Mouse (Mus musculus): ENCODE data around the gene Pak3. TPM values are rescaled to one million over a fixed set of nuclear protein-coding genes. Genes with fewer than 3 reads are reported as not detected.

Gene Pak3
- polyA plus RNA-seq (2012; fragmentation: generic; extraction: Trizol), result 1 to 10 TPM in 1 of 2 experiments, under 1 TPM in 1; 0.47 to 3.7 TPM

DNA sequence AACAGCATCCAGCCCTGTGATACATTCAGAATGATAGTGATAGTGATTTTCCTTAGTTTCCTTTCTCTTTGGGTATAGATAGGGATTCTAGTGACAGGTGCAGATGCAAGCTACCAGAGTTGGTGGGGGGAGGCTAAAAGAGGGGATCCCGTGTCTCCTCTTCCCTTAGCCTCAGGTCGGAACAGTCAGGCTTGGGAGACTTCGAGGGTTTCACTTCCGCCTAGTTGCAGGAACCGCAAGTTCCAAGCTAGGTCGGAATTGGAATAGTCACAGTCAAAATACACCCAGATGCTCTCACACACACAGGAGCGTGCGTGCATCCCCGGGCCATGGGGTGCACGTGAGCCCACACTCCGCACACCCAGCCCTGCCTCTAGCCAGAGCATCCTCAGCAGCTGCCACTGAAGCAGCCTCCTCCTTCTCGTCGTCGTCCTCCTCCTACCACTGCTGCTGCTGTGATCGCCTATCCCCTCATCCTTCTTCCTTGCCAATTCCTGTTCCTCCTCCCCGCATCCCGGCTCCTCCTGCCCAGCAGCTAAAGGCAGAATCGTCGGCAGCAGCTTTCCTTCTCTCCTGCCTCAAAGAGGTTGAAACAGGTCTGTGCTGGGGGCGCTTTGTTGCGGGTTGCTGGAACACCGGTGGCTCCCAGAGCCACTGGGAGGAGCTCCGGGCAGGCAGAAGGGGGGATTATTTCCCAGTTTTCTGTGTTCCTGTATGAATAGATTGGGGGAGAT, at the start of gene Pak3:
Pak3 (plus strand) TSS at position 424 of the 734 bp plus-strand sequence.

DNA sequence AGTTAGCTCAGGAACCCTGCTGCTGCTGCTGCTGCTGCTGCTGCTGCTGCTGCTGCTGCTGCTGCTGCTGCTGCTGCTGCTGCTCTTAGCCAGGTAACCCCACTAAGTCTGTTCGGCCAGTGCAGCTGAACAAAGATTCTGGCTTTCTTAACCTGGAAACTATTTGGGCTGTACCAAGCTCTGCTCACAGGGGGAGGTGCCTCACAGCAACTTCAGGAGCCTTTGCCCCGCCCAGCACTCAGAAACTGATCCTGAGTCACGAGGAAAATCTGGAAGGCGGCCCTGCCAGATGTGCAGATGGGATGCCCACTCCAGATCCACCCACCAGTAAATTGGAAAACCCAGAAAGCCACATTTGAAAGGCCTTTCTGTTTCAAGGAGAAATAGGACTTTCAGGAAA, 308.8 kb downstream of the Pak3 start, which contains the start of gene Capn6:
Capn6 (minus strand) TSS at position 203 of the 400 bp plus-strand sequence.

Other genes with a start within 250 kb of the Pak3 start
- under 1 TPM in 1 of 2 experiments, not detected in 1; 0.08 TPM for gene Chrdl1, start 124.3 kb upstream of the Pak3 start, polyA plus RNA-seq (2012; fragmentation: generic; extraction: Trizol)

Data from C3H10T1/2 (cell line).